Mouse (Mus musculus) limb, embryonic 14.5 days (tissue): Measurements from ENCODE around the gene Abca3. TPM values are rescaled to one million over a fixed set of nuclear protein-coding genes. Genes with fewer than 3 reads are reported as not detected.

Experiments used
- ATAC-seq: fragments of 200-750 bp; cut with Nextera tagmentation; 2 replicates; pipeline ENCODE4 v1.8.0; 2017; ENCODE audit warnings: low read depth, moderate number of reproducible peaks, moderate TSS enrichment; ENCODE audit not compliant: low FRiP score
- DNase-seq: peaks from one replicate; pipeline ENCODE4 v3.0.0-alpha.2; 2015; ENCODE audit warnings: low spot score
- H3K27ac ChIP-seq: fragments of 300-500 bp; sonication (generic); replicated peaks from 2 replicates; pipeline ENCODE4 v1.5.1; 2014; ENCODE audit warnings: low read depth, mild to moderate bottlenecking, low read length, moderate library complexity, mixed read lengths
- H3K27me3 ChIP-seq: fragments of 300-500 bp; sonication (generic); 2 replicates; pipeline ENCODE4 v1.6.1; 2014; ENCODE audit warnings: low read length, mixed read lengths; ENCODE audit not compliant: control insufficient read depth, insufficient read depth
- H3K36me3 ChIP-seq: fragments of 300-500 bp; sonication (generic); 2 replicates; pipeline ENCODE4 v1.6.1; 2014; ENCODE audit warnings: mild to moderate bottlenecking, low read length, moderate library complexity, mixed read lengths; ENCODE audit not compliant: control insufficient read depth, insufficient read depth
- H3K4me1 ChIP-seq: fragments of 300-500 bp; sonication (generic); 2 replicates; pipeline ENCODE4 v1.6.1; 2014; ENCODE audit warnings: antibody characterized with exemption, low read length, mixed read lengths; ENCODE audit not compliant: control insufficient read depth, insufficient read depth
- H3K4me2 ChIP-seq: fragments of 300-500 bp; sonication (generic); replicated peaks from 2 replicates; pipeline ENCODE4 v1.6.1; 2014; ENCODE audit warnings: low read depth, mild to moderate bottlenecking, low read length, moderate library complexity; ENCODE audit not compliant: severe bottlenecking
- H3K4me3 ChIP-seq: fragments of 300-500 bp; sonication (generic); replicated peaks from 2 replicates; pipeline ENCODE4 v1.5.1; 2014; ENCODE audit warnings: low read length
- H3K9ac ChIP-seq: fragments of 300-500 bp; sonication (generic); 2 replicates; pipeline ENCODE4 v1.6.1; 2014; ENCODE audit warnings: mild to moderate bottlenecking, low read depth, low read length, moderate library complexity; ENCODE audit not compliant: severe bottlenecking
- H3K9me3 ChIP-seq: fragments of 300-500 bp; sonication (generic); 2 replicates; pipeline ENCODE4 v1.6.1; 2016; ENCODE audit warnings: low read length; ENCODE audit not compliant: control insufficient read depth
- POLR2A ChIP-seq: fragments of 200-500 bp; IDR thresholded peaks from 2 replicates; pipeline ENCODE4 v1.8.0; 2012; ENCODE audit warnings: inconsistent platforms, mild to moderate bottlenecking, moderate library complexity, borderline replicate concordance; ENCODE audit not compliant: insufficient read depth, insufficient read length; ENCODE audit errors: extremely low read depth
- WGBS: fragments of 180-500 bp; shearing (Covaris S2); extraction: QIAGEN DNeasy Blood & Tissue Kit; methylation state at CpG from one replicate; pipeline ENCODE4 v1.1.7; 2014; 5-methylcytosine and 5-hydroxymethylcytosine counted together
- polyA plus RNA-seq, 2 experiments: library from polyadenylated mRNA; depleted of rRNA in 1 of 2; stranded (reverse) in 1 of 2; unstranded in 1 of 2; fragments of >200 nt; fragmentation: Nextera tagmentation in 1 of 2; extraction: Ambion mirVana in 1 of 2; gene quantifications; 2 replicates each; pipeline versions ENCODE4 v1.2.1 to v1.2.3; 2012 to 2014

Abca3 gene
- polyA plus RNA-seq, 2 experiments = 9.0 to 12.4 TPM

DNA sequence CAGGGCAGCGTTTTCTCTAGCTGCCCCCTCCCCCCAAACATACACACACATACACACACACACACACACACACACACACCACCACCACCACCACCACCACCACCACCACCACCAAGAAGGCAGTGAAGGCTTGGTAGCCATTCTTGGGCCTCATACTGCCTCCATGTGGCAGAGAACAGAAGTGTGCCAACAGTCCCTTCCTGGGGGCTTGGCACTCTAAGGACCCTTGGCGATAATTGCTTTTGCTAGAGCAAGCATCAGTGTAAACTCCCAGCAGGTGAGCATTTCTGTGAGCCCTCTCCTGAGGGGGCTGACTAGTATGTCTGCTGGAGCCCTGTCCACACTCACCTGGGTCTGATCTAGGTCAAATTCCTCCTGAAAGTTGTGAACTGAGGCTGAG, 89.4 kb downstream of the Abca3 start:
- ATAC-seq = no peak
- H3K27ac ChIP-seq = no peak overlapping the region
- no peaks in the 10 kb centered on the region for H3K9me3 ChIP-seq
- H3K4me2 ChIP-seq = no peak overlapping the region
- no peaks in the 10 kb centered on the region for H3K4me1 ChIP-seq
- no peak overlapping the region for H3K4me3 ChIP-seq
- peaks cover 83% of the 10 kb centered on the region for H3K36me3 ChIP-seq
- no peak for DNase-seq
- no peak for TF ChIP-seq POLR2A
- H3K27me3 ChIP-seq = no peaks in the 10 kb centered on the region
- H3K9ac ChIP-seq = no peak overlapping the region
- 75% methylated on average over 1 of the region's 2 CpGs for WGBS

- no peak for TF ChIP-seq POLR2A
- DNase-seq (no peak), ATAC-seq (no peak)
- H3K27ac ChIP-seq = no peak overlapping the region
- no peaks in the 10 kb centered on the region for H3K4me1 ChIP-seq
- H3K9ac ChIP-seq = no peak overlapping the region
- no peak overlapping the region for H3K4me2 ChIP-seq
- 85% methylated on average over 14 of the region's 14 CpGs for WGBS
- H3K9me3 ChIP-seq = no peaks in the 10 kb centered on the region
- peaks cover 86% of the 10 kb centered on the region for H3K36me3 ChIP-seq
- H3K27me3 ChIP-seq = no peaks in the 10 kb centered on the region
- no peak overlapping the region for H3K4me3 ChIP-seq
Observed at GRCm38 (mm10) chr17:24442107-24442506, 90.4 kb downstream of the Abca3 start.

DNA sequence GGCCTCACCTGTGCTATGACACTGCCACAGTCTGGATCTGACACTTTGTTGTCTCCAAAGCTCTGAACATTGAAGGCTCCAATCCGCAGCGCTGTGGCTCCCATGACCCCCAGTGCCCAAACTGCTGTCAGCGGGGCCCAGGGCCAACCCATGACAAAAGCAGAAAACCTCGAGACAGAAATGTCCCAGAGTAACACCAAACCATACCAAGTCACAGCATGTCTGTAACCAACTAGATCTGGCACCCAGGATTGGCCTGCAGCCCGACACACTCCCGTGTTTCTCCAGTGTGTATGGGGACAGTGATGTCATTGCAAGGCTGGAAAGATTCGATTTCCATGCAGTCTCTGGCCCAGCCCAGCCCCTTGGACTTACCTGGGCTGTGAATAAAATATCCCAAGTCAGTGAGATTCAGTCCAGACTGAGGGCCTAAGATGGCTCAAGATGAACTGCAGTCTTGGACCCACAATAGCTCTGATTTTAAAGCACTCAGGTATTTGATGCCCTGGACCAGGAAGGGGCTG, 90.9 kb downstream of the Abca3 start, which contains the start of gene Dnase1l2:
Gene Dnase1l2 (minus strand): TSS at position 474 of the 524 bp plus-strand sequence.
- no peaks in the 10 kb centered on the region for H3K4me1 ChIP-seq
- no peaks in the 10 kb centered on the region for H3K9me3 ChIP-seq
- H3K36me3 ChIP-seq = peaks cover 86% of the 10 kb centered on the region
- no peak within 1 kb of the TSS for H3K4me2 ChIP-seq
- ATAC-seq (no peak), DNase-seq (no peak)
- H3K27ac ChIP-seq = no peak within 1 kb of the TSS
- H3K9ac ChIP-seq = no peak within 1 kb of the TSS
- no peak within 1 kb of the TSS for H3K4me3 ChIP-seq
- WGBS = 83% methylated on average over 7 of the region's 7 CpGs
- no peak for TF ChIP-seq POLR2A
- H3K27me3 ChIP-seq = no peaks in the 10 kb centered on the region

GRCm38 (mm10) chr17:24443409-24443808, 91.7 kb downstream of the Abca3 start:
- WGBS = 95% methylated on average over 4 of the region's 4 CpGs
- Histone ChIP-seq H3K36me3 (peaks cover 86% of the 10 kb centered on the region), H3K4me1 (no peaks in the 10 kb centered on the region), H3K4me3 (no peak overlapping the region), H3K27me3 (no peaks in the 10 kb centered on the region), H3K9ac (no peak overlapping the region), H3K27ac (no peak overlapping the region), H3K4me2 (no peak overlapping the region), H3K9me3 (no peaks in the 10 kb centered on the region)
- TF ChIP-seq POLR2A = no peak
- DNase-seq = no peak
- no peak for ATAC-seq

GRCm38 (mm10) chr17:24446590-24446989, 94.8 kb downstream of the Abca3 start:
- Histone ChIP-seq H3K9me3 (no peaks in the 10 kb centered on the region), H3K27me3 (no peaks in the 10 kb centered on the region), H3K4me3 (no peak overlapping the region), H3K4me2 (no peak overlapping the region), H3K27ac (no peak overlapping the region), H3K36me3 (peaks cover 96% of the 10 kb centered on the region), H3K4me1 (no peaks in the 10 kb centered on the region), H3K9ac (no peak overlapping the region)
- ATAC-seq (no peak), DNase-seq (no peak)
- 95% methylated on average over 8 of the region's 8 CpGs for WGBS
- no peak for TF ChIP-seq POLR2A

DNA sequence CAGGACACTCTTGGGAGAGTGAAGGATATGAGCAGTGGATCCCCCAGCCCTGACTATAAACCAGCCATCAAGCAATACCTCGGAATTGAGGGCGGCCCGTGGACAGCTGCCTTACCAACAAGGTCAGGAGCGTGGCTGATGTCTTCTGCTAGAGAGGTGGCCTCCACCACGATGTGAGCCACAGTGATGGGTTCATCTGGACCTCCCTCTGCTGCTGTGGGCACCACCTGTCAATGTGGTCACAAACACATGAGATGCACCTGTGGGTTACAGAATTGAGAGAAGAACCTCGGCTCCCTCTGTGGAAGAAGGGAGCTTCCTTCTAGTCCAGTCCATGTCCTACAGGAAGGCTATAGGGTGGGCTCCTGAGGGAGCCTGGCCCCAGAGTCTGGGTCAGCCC, 97.8 kb downstream of the Abca3 start:
- ATAC-seq (no peak), DNase-seq (no peak)
- peaks cover 12% of the 10 kb centered on the region for H3K4me1 ChIP-seq
- no peak overlapping the region for H3K4me2 ChIP-seq
- no peak for TF ChIP-seq POLR2A
- no peak overlapping the region for H3K27ac ChIP-seq
- 89% methylated on average over 6 of the region's 6 CpGs for WGBS
- H3K27me3 ChIP-seq = no peaks in the 10 kb centered on the region
- H3K9me3 ChIP-seq = no peaks in the 10 kb centered on the region
- H3K9ac ChIP-seq = no peak overlapping the region
- no peak overlapping the region for H3K4me3 ChIP-seq
- H3K36me3 ChIP-seq = peaks cover 71% of the 10 kb centered on the region
